Mouse (Mus musculus) layer of hippocampus, postnatal 25 days (tissue): ENCODE measurements around the gene Lgr6. TPM values are rescaled to one million over a fixed set of nuclear protein-coding genes. Genes with fewer than 3 reads are reported as not detected.

Experiments
- DNase-seq, 2 experiments: peaks; one replicate each; pipeline ENCODE4 v3.0.0; 2022; ENCODE audit warnings: mixed read lengths in 2 of 2, low spot score in 1 of 2; ENCODE audit errors: extremely low spot score in 1 of 2
- total RNA-seq, 2 experiments: library from RNA; stranded (reverse); gene quantifications; 2 replicates each; pipeline ENCODE4 v1.2.3; 2021

Lgr6 gene
- total RNA-seq, 2 experiments from 2014 or later = 1.6 to 2.4 TPM

DNA sequence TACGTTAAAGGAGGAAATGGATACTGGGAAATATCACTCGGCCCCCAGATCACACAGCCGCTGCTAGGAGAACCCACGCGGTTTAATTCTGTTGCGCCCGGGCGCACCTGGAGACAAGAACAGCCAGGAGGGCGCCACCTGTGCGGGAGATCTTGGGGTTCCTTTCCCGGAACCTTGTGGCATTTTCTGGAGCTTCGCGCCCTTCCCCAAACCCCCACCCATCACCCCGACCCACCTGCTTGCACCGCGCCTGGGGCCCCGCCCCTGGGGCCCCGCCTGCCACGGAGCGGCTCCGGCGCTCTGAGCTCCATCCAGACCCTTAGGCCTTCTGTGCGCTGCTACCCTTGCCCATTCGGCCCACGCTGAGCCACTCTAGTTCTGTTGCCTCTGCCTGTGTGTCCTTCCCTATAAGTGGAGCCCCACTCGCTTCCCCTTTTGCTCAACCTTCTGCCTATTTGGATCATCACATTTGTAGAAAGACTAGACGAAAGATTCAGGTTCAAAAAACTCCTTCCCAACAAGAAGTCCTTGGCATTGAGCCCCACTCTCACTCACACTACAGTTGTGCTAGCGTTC is 19.7 kb downstream of the Lgr6 start:
- no peak for DNase-seq

- no peak for DNase-seq
Observed at GRCm38 (mm10) chr1:135083465-135083864, 21.6 kb downstream of the Lgr6 start.

GRCm38 (mm10) chr1:135082267-135082666 is 22.8 kb downstream of the Lgr6 start:
- no peak for DNase-seq

GRCm38 (mm10) chr1:135079021-135079420 is 26.1 kb downstream of the Lgr6 start:
- DNase-seq = no peak

DNA sequence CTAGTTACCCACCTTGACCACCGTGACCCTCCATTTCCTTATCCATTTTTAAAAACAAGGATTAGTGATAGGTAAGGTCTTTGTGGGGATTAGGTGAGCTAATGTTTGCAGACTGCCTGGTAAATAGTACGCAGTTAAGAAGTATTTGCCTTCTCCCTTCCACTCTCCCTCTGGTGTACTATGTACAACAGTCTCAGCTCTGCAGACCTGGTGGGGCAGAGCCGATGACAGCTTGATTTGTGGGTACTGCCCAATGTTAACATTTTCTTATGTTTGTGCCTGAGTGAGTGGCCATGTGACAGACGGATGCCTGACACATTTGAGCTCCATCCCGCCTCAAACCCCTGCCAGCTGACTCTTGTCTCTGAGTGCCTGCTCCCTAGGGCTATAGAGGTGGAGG is 28.6 kb downstream of the Lgr6 start:
- no peak for DNase-seq

DNA sequence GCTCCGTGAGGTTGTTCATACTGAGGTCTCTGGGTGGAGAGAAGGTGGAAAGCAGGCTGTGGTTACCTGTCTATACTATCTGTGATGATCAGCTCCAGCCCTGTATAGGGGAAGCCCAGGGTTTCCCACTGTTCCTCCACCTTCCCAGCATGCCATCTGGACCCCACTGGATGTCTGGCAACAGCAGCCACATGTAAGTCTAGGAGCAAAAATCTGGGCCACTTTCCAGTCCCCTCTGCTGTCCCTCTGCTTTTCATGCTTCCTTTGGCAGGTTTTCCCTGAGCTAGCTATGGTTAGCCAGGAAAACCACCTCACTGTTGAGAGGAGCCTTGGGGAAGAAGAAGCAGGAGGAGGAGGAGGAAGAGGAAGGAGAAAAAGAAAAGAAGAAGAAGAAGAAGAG is 29.8 kb downstream of the Lgr6 start:
- no peak for DNase-seq

- DNase-seq = no peak
Observed at GRCm38 (mm10) chr1:135072643-135073042, 32.4 kb downstream of the Lgr6 start.

DNA sequence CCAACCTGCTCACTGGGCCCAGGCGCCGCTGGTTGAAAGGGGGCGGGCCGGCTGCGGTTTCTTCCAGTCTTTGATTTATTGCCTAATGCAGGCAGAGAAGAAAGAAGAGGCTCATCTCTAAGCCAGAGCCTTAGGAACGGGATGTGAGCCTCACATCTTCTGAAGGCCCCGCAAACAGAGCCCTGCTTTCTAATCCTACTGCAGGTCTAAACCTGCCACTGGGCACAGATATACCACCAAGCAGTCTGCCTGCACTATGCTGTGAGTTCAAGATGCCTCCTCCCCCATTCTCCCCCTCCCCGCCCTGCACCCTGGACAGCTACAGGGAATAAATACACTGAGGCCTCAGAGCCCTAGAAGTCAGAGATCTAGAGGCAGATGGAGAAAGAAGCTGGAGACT is 35.2 kb downstream of the Lgr6 start:
- no peak for DNase-seq

DNA sequence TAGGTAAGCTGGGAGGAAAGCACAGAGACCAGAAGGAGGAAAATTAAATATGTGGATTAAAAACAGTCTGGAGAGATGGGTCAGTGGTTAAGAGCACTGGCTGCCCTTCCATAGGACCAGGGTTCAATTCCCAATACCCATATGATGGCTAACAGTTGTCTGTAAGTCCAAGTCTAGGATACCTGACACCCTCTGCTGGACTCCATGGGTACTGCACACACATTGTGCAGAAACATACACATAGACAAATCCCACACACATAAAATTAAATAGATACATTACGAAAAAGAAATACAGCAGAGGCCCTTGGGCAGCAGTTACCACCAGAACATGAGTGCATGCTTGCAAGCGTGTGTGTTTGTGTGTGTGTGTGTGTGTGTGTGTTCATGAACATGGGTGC is 40.6 kb downstream of the Lgr6 start:
- DNase-seq = no peak

DNA sequence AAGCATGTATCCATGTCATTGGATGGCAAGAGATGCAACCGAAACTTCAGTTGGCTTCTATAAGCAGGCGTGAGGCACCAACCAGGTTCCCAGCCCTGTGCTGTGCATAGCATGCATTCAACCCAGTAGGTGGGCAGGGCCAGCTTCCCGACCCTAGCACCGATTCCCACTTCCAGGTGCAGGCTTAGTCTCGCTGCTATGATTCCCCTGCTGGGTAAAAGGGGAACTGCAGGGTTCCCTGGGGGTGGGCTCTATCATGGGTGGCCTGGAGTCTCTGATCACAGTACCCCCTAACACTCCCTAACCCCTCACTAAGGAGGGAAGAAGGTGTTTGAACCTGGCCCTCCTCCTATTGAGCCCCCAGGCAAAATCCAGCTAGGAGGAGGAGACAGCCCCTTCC is 42.1 kb downstream of the Lgr6 start:
- DNase-seq = no peak

- no peak for DNase-seq
Observed at GRCm38 (mm10) chr1:135061300-135061699, 43.8 kb downstream of the Lgr6 start.

- no peak for DNase-seq
Observed at GRCm38 (mm10) chr1:135060174-135060573, 44.9 kb downstream of the Lgr6 start.

- no peak for DNase-seq
Observed at GRCm38 (mm10) chr1:135056901-135057300, 48.2 kb downstream of the Lgr6 start.

- DNase-seq = no peak
Observed at GRCm38 (mm10) chr1:135054121-135054520, 51.0 kb downstream of the Lgr6 start.

- no peak for DNase-seq
Observed at GRCm38 (mm10) chr1:135044439-135044838, 60.6 kb downstream of the Lgr6 start.

- DNase-seq = no peak
Observed at GRCm38 (mm10) chr1:135036297-135036696, 68.8 kb downstream of the Lgr6 start.

- no peak for DNase-seq
Observed at GRCm38 (mm10) chr1:135032658-135033057, 72.4 kb downstream of the Lgr6 start.

- DNase-seq = no peak
Observed at GRCm38 (mm10) chr1:135030121-135030520, 75.0 kb downstream of the Lgr6 start.

DNA sequence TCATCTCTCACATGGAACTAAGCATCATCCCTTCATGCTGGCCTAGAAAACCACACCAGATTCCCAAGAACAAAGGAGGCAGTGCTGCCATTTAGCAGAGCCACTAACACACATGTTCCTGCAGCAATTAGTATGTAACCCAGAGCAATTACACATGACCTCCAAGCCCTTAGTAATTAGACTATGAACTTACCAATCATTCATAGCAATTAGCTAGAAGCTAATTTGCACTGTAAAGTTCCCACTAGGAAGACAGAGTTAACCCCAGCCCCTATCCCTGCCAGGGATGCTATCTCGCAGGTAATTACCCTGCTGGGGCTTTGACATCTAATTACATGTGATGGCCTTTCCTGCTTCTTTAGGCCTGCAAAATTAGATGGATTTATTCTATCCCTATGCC is 78.8 kb downstream of the Lgr6 start:
- no peak for DNase-seq

GRCm38 (mm10) chr1:135023583-135023982 is 81.5 kb downstream of the Lgr6 start:
- DNase-seq = no peak

GRCm38 (mm10) chr1:135021936-135022335 is 83.1 kb downstream of the Lgr6 start:
- no peak for DNase-seq

DNA sequence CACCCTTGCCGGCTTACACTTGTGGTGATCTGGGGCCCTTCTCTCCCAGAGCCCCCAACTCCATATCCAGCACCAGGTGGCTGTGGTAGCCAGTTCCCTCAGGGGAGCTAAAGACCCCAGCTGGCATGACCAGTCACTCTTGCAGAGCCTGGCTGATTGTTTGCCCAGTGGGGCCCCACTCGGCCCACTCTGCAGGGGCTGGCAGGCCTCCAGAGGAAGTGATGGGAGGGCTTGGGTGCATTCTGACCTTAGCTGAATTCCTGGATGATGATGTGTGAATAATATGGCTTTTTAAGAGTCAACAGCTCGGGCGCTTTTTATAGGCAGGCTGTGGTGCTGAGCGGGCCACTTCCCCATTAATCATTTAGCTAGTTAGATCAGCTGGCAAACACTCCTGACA is 84.1 kb downstream of the Lgr6 start:
- DNase-seq = no peak
